Mouse (Mus musculus) forebrain, embryonic 13.5 days (tissue): Measurements from ENCODE around the gene Nsg2. TPM values are rescaled to one million over a fixed set of nuclear protein-coding genes. Genes with fewer than 3 reads are reported as not detected.
A peak's percentile ranks its signal among the peaks of the same experiment; 100 is the strongest.

ENCODE experiments used
- ATAC-seq: fragments of 200-750 bp; cut with Nextera tagmentation; 2 replicates; pipeline ENCODE4 v1.8.0; 2017
- H3K27ac ChIP-seq: fragments of 300-500 bp; sonication (generic); 2 replicates; pipeline ENCODE4 v1.5.1; 2015; ENCODE audit warnings: inconsistent platforms, mild to moderate bottlenecking, moderate library complexity
- H3K27me3 ChIP-seq: fragments of 300-500 bp; sonication (generic); 2 replicates; pipeline ENCODE4 v1.6.1; 2015; ENCODE audit warnings: mild to moderate bottlenecking, inconsistent platforms
- H3K36me3 ChIP-seq: fragments of 300-500 bp; sonication (generic); 2 replicates; pipeline ENCODE4 v1.6.1; 2015; ENCODE audit warnings: mild to moderate bottlenecking, inconsistent platforms; ENCODE audit not compliant: poor library complexity, severe bottlenecking
- H3K4me1 ChIP-seq: fragments of 300-500 bp; sonication (generic); 2 replicates; pipeline ENCODE4 v1.6.1; 2015; ENCODE audit warnings: inconsistent platforms
- H3K4me2 ChIP-seq: fragments of 300-500 bp; sonication (generic); 2 replicates; pipeline ENCODE4 v1.6.1; 2015; ENCODE audit warnings: inconsistent platforms, mild to moderate bottlenecking, moderate library complexity
- H3K4me3 ChIP-seq: fragments of 300-500 bp; sonication (generic); 2 replicates; pipeline ENCODE4 v1.5.1; 2015; ENCODE audit warnings: mild to moderate bottlenecking, inconsistent platforms
- H3K9ac ChIP-seq: fragments of 300-500 bp; sonication (generic); 2 replicates; pipeline ENCODE4 v1.6.1; 2015; ENCODE audit warnings: mild to moderate bottlenecking, inconsistent platforms
- H3K9me3 ChIP-seq: fragments of 300-500 bp; sonication (generic); replicated peaks from 2 replicates; pipeline ENCODE4 v1.6.1; 2016; ENCODE audit warnings: inconsistent platforms
- WGBS: fragments of 180-500 bp; shearing (Covaris S2); methylation state at CpG from one replicate; pipeline ENCODE4 v1.1.7; 2015; 5-methylcytosine and 5-hydroxymethylcytosine counted together
- polyA plus RNA-seq: library from polyadenylated mRNA; unstranded; fragments of >200 nt; fragmentation: Nextera tagmentation; extraction: Ambion mirVana; gene quantifications from 2 replicates; pipeline ENCODE4 v1.2.1, GENCODE M21; 2015

Nsg2 gene
- polyA plus RNA-seq, 1 experiment from 2014 or later = 358 TPM

DNA sequence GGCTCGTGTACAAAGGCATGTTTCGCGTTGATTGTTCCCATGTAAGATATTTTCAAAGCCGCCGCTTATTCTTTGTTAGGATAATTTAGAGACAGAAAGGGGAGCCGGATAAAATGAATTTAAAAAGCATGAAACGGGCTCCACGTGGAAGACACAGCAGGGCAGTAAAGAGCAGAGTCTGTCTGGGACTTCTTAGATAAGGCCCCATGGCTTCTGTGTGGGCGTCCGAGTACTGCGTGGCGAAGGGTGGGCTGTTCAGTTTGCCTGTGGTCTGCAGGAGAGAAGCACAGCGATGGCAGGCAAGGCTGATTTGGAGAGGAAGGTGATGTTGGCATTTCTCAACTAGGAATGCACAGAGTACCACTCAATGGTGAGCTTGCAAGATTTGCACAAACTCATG is 57.6 kb downstream of the Nsg2 start:
- peaks cover 41% of the 10 kb centered on the region for H3K4me1 ChIP-seq
- H3K9ac ChIP-seq = no peak overlapping the region
- H3K27ac ChIP-seq = no peak overlapping the region; the same call in 1 of the 2 replicates
- 60% methylated on average over 13 of the region's 13 CpGs for WGBS
- no peak overlapping the region for H3K4me3 ChIP-seq
- peaks cover 49% of the 10 kb centered on the region for H3K36me3 ChIP-seq
- no peaks in the 10 kb centered on the region for H3K9me3 ChIP-seq
- 0 out of 2 replicates have a peak, but pooled peaks have one; percentile 26 for ATAC-seq
- H3K27me3 ChIP-seq = no peaks in the 10 kb centered on the region
- no peak overlapping the region for H3K4me2 ChIP-seq

DNA sequence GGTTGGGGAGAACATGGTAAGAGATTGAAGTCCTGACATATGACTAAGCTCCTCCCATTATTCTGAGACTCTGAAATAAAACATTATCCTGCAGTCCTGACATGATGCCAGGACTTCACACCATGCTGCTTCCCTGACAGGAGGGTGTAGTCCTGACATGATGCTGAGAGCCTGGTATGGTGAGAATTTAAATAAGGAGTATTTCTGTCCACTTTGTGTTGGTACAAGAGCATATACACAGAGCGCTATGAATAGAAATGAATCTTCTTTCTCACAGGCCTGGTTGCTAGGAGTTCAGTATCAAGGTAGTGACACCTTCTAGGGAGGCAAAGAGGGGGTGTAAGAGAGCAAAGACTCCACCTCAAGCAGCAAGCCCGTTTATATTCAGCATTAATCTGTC is 60.8 kb downstream of the Nsg2 start:
- no peak overlapping the region for H3K4me3 ChIP-seq
- H3K9ac ChIP-seq = no peak overlapping the region
- H3K27ac ChIP-seq = peak overlapping the region; percentile 57; the same call in 1 of the 2 replicates
- H3K27me3 ChIP-seq = no peaks in the 10 kb centered on the region
- WGBS = 65% methylated on average over 2 of the region's 2 CpGs
- H3K4me2 ChIP-seq = no peak overlapping the region
- peaks cover 45% of the 10 kb centered on the region for H3K36me3 ChIP-seq
- H3K4me1 ChIP-seq = peaks cover 58% of the 10 kb centered on the region
- no peak for ATAC-seq
- H3K9me3 ChIP-seq = no peaks in the 10 kb centered on the region

- H3K4me3 ChIP-seq = no peak overlapping the region
- H3K36me3 ChIP-seq = peaks cover 41% of the 10 kb centered on the region
- H3K9ac ChIP-seq = no peak overlapping the region
- H3K4me1 ChIP-seq = peaks cover 58% of the 10 kb centered on the region
- no peaks in the 10 kb centered on the region for H3K27me3 ChIP-seq
- peak overlapping the region; percentile 57 for H3K27ac ChIP-seq
- ATAC-seq = no peak
- WGBS = 89% methylated on average over 10 of the region's 10 CpGs
- no peak overlapping the region for H3K4me2 ChIP-seq
- H3K9me3 ChIP-seq = no peaks in the 10 kb centered on the region
These were observed 61.6 kb downstream of the Nsg2 start for GRCm38 (mm10) chr11:32061874-32062273.

- peak overlapping the region; percentile 55; the same call in 1 of the 2 replicates for H3K9ac ChIP-seq
These were observed 63.7 kb downstream of the Nsg2 start for GRCm38 (mm10) chr11:32063775-32064510.

GRCm38 (mm10) chr11:32064511-32064862 is 64.2 kb downstream of the Nsg2 start:
- WGBS = 10% methylated on average over 5 of the region's 5 CpGs
- peaks cover 64% of the 10 kb centered on the region for H3K4me1 ChIP-seq
- ATAC-seq = peak; percentile 11; the same call in 1 of the 2 replicates
- H3K9ac ChIP-seq = peak overlapping the region; percentile 55; the same call in 1 of the 2 replicates
- no peak overlapping the region for H3K4me3 ChIP-seq
- H3K36me3 ChIP-seq = peaks cover 16% of the 10 kb centered on the region
- peak overlapping the region; percentile 32; the same call in 1 of the 2 replicates for H3K4me2 ChIP-seq
- no peaks in the 10 kb centered on the region for H3K9me3 ChIP-seq
- peak overlapping the region; percentile 90 for H3K27ac ChIP-seq
- H3K27me3 ChIP-seq = no peaks in the 10 kb centered on the region

More at GRCm38 (mm10) chr11:32063775-32064510, 63.7 kb downstream of the Nsg2 start:
- H3K36me3 ChIP-seq = peaks cover 21% of the 10 kb centered on the region
- H3K4me2 ChIP-seq = peak overlapping the region; percentile 32
- peaks cover 58% of the 10 kb centered on the region for H3K4me1 ChIP-seq
- H3K4me3 ChIP-seq = no peak overlapping the region
- H3K27me3 ChIP-seq = no peaks in the 10 kb centered on the region
- ATAC-seq = peak; percentile 73
- WGBS = 8% methylated on average over 10 of the region's 10 CpGs
- no peaks in the 10 kb centered on the region for H3K9me3 ChIP-seq
- peak overlapping the region; percentile 90 for H3K27ac ChIP-seq

GRCm38 (mm10) chr11:32068736-32069490 is 68.7 kb downstream of the Nsg2 start:
- 40% methylated on average over 12 of the region's 12 CpGs for WGBS
- peak overlapping the region; percentile 74 for H3K27ac ChIP-seq
- H3K4me2 ChIP-seq = no peak overlapping the region
- H3K9ac ChIP-seq = no peak overlapping the region
- no peaks in the 10 kb centered on the region for H3K27me3 ChIP-seq
- H3K4me1 ChIP-seq = peaks cover 40% of the 10 kb centered on the region
- H3K36me3 ChIP-seq = no peaks in the 10 kb centered on the region
- H3K4me3 ChIP-seq = no peak overlapping the region
- ATAC-seq = peak; percentile 58
- H3K9me3 ChIP-seq = no peaks in the 10 kb centered on the region

GRCm38 (mm10) chr11:32075163-32075562 is 74.9 kb downstream of the Nsg2 start:
- WGBS = 90% methylated on average over 2 of the region's 2 CpGs
- Histone ChIP-seq H3K4me1 (peaks cover 5% of the 10 kb centered on the region; the same call in 1 of the 2 replicates), H3K9ac (no peak overlapping the region), H3K27me3 (no peaks in the 10 kb centered on the region), H3K27ac (no peak overlapping the region), H3K4me3 (no peak overlapping the region), H3K4me2 (no peak overlapping the region), H3K9me3 (no peaks in the 10 kb centered on the region), H3K36me3 (no peaks in the 10 kb centered on the region)
- no peak for ATAC-seq

GRCm38 (mm10) chr11:32083462-32083861 is 83.2 kb downstream of the Nsg2 start:
- Histone ChIP-seq H3K4me1 (peaks cover 21% of the 10 kb centered on the region), H3K9ac (no peak overlapping the region), H3K36me3 (no peaks in the 10 kb centered on the region), H3K9me3 (no peaks in the 10 kb centered on the region), H3K4me2 (no peak overlapping the region), H3K4me3 (no peak overlapping the region), H3K27ac (no peak overlapping the region), H3K27me3 (no peaks in the 10 kb centered on the region)
- whole genome bisulfite sequencing = 72% methylated on average over 3 of the region's 3 CpGs
- no peak for ATAC-seq

- Histone ChIP-seq H3K27ac (peak overlapping the region; percentile 91), H3K9me3 (no peaks in the 10 kb centered on the region), H3K4me1 (peaks cover 21% of the 10 kb centered on the region), H3K36me3 (no peaks in the 10 kb centered on the region), H3K27me3 (no peaks in the 10 kb centered on the region), H3K4me3 (no peak overlapping the region), H3K9ac (0 out of 2 replicates have a peak overlapping the region, but pooled peaks have one; percentile 34), H3K4me2 (no peak overlapping the region)
- ATAC-seq = no peak; the same call in 1 of the 2 replicates
- WGBS = 83% methylated on average over 1 of the region's 1 CpGs
These were observed 86.3 kb downstream of the Nsg2 start for GRCm38 (mm10) chr11:32086525-32086924.

DNA sequence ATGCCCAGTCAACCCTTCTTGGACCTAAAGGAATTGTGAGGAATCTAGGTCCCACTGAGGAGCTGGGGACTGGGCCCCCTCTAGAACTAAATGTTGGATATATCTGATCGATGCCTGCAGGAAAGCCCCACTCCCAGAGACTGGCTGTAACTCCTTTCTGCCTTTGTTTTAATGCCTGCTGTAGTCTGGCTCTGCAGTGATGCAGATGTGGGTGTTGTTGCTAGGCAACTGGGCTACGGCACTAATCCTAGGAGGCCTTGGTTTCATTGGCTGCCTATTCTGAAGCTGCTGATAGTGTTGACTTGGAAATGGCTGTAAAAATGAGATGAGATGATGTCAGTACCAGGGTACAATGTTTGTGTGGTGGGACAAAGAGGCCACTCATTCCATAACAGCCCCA is 87.1 kb downstream of the Nsg2 start:
- Histone ChIP-seq H3K27me3 (no peaks in the 10 kb centered on the region), H3K4me1 (peaks cover 21% of the 10 kb centered on the region), H3K27ac (peak overlapping the region; percentile 91), H3K4me2 (peak overlapping the region; percentile 20; the same call in 1 of the 2 replicates), H3K36me3 (no peaks in the 10 kb centered on the region), H3K4me3 (no peak overlapping the region), H3K9me3 (no peaks in the 10 kb centered on the region), H3K9ac (0 out of 2 replicates have a peak overlapping the region, but pooled peaks have one; percentile 34)
- 0% methylated on average over 2 of the region's 2 CpGs for whole genome bisulfite sequencing
- peak; percentile 96 for ATAC-seq

- Histone ChIP-seq H3K27ac (peak overlapping the region; percentile 91), H3K36me3 (no peaks in the 10 kb centered on the region)
These were observed 87.6 kb downstream of the Nsg2 start for GRCm38 (mm10) chr11:32087779-32088442.

More at GRCm38 (mm10) chr11:32087779-32088442, 87.6 kb downstream of the Nsg2 start:
- H3K4me2 ChIP-seq = no peak overlapping the region
- no peaks in the 10 kb centered on the region for H3K27me3 ChIP-seq
- H3K4me1 ChIP-seq = peaks cover 21% of the 10 kb centered on the region
- no peak overlapping the region for H3K9ac ChIP-seq
- ATAC-seq = peak; percentile 47; the same call in 1 of the 2 replicates
- 76% methylated on average over 9 of the region's 9 CpGs for WGBS
- H3K4me3 ChIP-seq = no peak overlapping the region
- H3K9me3 ChIP-seq = no peaks in the 10 kb centered on the region
